Mouse (Mus musculus): Measurements from ENCODE around the gene Gm17364. TPM values are rescaled to one million over a fixed set of nuclear protein-coding genes. Genes with fewer than 3 reads are reported as not detected.
"Not testable (repeated sequence)": the region's sequence is repeated elsewhere in the genome, so short reads cannot be mapped to it uniquely, and the experiment has no call there.

Gm17364 gene
- total RNA-seq, 2 experiments from 2014 or later, result not detected

DNA sequence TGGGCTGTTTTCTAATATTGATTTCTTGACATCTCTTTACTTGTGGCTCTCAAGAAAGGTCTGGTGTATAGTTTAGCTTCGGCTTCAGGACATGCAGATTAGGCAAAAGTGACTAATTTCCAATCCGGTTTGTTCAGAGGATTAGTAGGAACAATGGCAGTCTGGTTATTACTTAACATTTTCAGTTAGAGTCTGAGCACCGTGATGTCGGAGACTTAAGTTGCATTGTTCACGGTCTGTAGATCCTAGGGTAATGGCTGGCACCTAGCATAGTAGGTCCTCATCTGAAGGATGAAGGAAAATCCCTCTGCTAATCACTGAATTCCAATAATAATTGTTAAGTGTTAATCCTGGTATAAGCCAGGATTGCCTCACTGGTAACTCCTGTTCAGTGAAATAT is 17.7 kb downstream of the Gm17364 start:
- intact Hi-C loops (cut with DNase I), result no loop called here

DNA sequence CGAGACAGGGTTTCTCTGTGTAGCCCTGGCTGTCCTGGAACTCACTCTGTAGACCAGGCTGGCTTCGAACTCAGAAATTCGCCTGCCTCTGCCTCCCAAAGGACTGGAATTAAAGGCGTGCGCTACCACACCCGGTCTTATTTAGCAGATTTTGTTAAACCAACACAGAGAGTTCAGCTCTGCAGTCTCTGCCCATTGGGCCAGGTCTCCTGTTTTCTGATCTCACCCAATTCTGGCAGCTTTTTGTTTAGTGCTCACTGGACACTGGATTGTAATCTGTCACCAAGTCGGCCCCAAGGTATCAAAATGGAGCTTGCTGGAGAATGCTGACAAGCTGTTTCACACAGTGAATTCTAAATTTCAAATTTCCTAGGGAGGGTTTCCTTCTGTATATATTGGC is 21.0 kb downstream of the Gm17364 start:
- intact Hi-C loops (cut with DNase I), result no loop called here
- DNase-seq (ENCODE audit: low spot score), result no peak

More for the DNA sequence above, 17.7 kb downstream of the Gm17364 start:
- DNase-seq (ENCODE audit: low spot score), result no peak

DNA sequence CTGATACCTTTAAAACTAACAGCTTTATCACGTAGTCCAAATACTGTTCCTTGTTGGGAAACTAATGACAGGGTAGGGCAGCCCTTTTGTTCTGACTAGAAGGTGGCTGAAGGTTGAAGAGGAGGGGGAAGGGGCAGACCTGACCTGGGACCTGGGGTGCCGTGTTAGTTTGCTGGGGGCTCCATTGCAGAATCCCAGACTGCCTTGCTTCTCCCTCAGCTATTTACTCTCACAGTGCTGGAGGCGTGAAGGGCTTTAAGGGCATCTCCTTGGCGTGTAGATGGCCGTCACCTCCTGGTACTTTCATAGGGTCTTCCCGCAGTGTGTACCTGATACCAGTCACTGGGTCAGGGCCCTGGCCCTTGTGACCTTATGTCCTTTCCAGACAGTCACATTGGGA is 21.6 kb downstream of the Gm17364 start:
- intact Hi-C loops (cut with DNase I), result no loop called here
- no peak for DNase-seq (ENCODE audit: low spot score)

DNA sequence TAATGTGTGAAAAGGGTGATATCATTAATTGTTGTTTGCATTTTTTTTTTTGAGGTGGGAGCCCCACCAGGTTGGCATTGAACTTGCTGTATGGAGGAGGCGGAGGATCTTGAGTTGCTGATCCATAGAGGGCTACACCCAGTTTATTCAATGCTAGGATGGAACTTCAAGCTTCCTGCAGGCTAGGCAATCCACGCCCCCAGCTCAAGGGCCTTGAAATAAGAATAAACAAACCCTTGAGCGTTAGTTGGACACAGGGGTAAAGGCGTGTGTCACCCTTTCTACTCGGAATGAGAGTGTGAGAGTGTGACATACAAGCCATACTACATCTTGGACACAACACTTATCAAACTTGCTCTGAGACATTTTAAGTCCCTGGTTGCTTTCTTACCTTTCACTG is 22.1 kb downstream of the Gm17364 start:
- DNase-seq (ENCODE audit: low spot score), result no peak
- intact Hi-C loops (cut with DNase I), result no loop called here

DNA sequence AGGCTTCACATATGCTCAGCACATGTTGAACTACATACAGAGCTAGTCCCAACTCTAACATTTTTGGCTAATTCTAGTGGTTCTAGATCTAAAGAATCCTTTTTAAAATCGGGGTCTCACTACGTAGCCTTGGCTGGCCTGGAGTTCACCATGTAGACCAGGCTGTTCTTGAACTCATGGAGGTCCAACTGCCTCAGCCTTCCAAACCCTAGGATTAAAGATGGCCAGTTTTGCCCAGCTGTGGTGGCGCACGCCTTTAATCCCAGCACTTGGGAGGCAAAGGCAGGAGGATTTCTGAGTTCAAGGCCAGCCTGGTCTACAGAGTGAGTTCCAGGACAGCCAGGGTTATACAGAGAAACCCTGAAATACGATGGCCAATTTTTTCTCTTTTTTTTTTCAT is 22.5 kb downstream of the Gm17364 start:
- DNase-seq (ENCODE audit: low spot score); intact Hi-C loops (cut with DNase I): not testable (repeated sequence)

DNA sequence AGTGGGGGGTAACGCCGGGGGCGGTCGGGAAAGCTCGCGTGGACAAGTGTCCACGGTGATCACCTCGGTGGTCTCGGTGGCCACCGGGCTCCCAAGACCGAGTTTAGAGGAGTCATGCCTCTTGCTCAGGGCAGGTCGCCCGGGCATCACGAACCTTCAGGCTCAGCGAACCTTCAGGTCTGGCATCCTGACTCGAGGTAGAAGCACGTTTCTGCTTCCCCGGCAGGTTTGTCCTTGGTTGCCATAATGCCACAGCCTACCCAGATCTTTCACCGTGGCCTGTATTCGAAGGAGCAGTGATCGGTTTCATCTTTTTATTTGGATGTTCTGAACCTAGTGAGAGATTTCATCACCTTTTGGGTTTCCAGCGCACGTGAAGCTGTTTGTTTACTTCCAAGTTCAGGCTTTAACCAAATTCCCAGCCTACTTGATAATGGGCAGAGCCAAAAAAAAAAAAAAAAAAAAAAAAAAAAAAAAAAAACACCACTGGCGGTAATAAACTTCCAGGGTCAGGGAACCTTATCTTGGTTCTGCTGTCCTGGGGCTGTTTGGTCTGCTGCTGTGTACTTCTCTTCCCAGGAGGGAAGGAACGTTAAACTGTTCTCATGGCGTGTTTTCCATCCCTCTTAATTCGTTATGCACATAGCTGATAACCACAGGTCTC is 23.3 kb downstream of the Gm17364 start:
- no peak for DNase-seq (ENCODE audit: low spot score)
- intact Hi-C loops (cut with DNase I), result no loop called here

DNA sequence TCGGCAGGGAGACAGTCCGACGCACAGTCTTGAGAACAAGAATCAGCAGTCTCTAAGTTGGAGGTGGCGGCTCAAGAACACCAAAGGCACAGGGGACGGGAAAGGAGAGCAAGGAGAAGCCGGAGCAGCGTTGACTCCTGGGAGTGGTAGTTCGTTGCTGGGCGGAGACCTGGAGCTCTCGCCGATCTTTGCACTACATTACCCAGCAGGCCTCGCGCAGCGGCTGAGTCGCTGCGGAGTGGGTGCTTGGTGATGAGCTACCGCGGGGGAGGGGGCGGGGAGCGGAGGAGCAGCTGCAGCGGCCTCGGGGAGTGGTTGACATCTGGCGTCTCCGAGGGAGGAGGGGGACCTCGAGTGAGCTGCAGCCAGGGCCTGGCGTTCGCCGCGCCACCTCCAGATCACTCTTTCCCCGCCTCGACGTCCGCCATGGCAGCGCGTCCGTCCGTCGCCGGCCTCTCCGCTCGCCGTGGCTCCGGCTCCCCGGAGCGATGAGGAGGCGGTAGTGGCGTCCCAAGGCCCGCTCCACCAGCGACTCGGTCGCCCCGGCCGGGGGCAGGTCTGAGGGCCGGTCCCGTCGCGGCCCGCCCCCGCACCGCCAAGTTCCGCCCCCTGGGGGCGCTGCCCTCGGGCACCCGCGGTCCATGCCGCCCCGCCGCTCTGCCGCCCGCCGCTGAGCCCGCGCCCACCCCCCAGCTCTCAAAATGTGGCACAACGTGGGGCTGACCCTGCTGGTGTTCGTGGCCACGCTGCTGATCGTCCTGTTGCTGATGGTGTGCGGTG is 24.0 kb downstream of the Gm17364 start, which contains the start of gene Smim13:
Gene Smim13, plus strand, starts transcription at position 307 of the 780 bp plus-strand sequence.
- DNase-seq (ENCODE audit: low spot score), result peak; percentile 90
- intact Hi-C loops (cut with DNase I), result no loop called here

DNA sequence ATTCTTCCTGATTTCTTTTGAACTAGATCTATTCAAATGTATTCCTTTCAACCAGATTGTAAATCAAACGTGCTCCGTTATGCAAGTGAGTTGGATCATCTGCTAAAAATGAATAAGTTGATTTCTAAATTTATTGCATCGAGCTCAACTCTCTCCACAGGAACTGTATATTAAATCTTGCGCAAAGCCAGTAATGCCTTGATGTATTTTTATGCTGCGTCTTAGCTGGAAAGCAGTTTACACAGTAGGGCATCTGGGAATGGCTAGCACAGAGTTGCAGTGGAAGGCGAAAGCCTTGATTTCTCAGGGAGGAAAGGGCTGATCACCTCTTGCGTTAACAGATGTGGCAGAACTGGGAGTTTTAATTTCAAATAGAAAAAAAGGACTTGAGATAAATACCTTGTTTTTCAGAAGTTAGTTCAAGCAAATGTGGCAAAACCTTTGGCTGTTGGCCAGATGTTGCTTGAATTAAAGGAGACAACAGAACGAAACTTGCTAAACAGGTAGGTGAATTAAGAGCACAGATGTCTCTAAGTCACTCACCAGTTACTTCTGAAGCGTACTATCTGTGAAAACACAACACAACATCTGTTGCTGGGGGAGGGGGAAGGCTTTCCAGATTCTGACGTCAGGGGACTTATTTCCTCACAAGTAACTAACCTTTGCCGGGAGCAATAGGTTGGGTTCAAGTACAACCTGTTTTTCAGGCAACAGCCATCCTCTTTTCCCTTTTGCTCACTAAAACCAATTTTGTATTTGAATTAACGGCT is 24.8 kb downstream of the Gm17364 start:
- intact Hi-C loops (cut with DNase I), result no loop called here
- no peak for DNase-seq (ENCODE audit: low spot score)

DNA sequence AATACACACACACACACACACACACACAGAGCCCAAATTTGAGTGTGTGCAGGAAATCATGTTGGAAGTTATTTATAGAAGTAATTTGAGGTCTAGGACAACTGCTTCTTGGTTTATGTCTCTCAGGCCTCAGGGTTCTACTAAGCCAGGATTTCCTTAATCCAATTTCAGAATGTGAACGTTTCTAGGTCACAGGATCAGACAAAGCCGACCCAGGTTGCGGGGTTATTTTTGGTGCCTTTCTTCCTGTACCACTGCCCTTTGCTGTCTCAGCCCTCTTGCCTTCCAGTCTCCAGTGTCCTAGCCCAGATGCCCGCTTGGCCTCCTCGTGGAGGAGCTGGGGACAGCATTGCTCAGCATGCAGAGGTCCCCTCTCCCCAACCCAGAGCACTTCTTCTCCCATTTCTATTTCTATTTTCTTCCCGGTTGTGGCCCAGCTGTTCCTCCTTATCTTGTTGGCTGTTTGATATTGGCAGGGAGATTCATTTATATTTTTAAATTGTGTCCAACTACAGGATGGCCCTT is 29.4 kb downstream of the Gm17364 start:
- DNase-seq (ENCODE audit: low spot score), result no peak
- intact Hi-C loops (cut with DNase I), result no loop called here

DNA sequence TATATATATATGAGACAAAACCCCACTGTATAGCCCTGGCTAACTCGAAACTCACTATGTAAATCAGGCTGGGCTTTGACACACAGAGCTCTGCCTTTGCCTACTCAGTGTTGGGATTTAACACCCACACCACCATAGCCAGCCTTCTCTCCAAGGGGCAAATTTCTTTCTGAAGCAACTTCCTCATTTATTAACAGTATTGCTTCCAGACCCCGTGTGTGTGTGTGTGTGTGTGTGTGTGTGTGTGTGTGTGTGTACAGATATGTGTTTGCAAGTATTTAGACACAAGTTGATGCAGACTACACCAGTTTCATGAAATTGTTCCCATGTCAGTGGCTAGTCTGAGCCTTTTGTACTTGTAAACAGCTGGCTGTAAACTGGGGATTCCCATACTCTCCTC is 32.2 kb downstream of the Gm17364 start:
- no peak for DNase-seq (ENCODE audit: low spot score)
- intact Hi-C loops (cut with DNase I), result no loop called here

DNA sequence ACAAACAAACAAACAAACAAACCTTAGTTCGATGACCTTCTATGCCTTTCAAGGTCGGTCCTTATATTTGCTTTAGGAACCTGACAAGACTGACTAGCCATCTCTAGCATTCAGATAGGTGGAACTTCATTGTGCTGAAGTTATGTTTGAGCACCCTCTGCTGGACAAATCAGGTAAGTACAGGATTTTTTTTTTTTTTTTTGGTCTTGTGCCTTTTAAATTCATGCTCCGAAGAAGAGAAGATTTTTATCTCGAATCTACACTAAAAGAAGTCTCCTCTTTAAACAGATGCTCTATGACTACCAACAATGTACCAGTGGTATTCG is 35.0 kb downstream of the Gm17364 start:
- intact Hi-C loops (cut with DNase I), result loop anchor here (1.0 to 5.0 kb wide), 4 partner anchors 92 to 453 kb away; no protein-coding TSS in a partner anchor
- no peak for DNase-seq (ENCODE audit: low spot score)

DNA sequence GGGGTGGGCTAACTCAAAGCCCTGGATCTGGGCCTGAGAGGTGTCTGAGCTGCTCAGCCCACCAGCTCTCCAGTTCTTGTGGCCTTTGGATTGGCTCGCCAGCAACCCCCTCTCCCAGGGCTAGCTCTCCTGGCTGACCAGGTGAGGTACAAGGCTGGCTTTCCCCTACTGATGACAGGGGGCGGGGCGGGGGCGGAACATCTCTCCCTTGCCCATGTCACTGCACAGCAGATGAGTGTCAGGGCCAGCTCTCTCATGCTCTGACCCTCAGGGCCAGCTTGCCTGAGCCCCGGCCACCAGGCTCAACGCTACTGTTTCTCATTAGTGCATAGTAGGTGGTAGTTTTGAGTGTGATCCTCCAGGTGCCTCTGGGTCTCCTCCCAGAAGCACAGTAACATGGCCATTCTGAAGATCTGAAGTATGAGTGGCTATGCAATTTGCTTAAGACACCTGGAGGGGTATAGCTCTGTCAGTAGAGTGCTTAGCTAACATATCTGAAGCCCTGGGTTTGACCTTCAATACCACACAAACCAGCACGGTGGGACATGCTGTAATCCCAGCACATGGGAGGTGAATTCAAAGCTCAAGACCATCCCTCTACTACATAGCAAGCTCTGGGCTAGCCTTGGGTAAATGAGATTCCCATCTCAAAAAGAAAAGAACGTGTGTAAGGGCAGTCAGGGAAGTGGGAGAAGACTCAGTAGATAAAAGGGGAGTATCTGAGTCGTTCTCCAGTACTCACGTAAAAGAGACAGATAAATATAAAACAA is 35.6 kb downstream of the Gm17364 start:
- intact Hi-C loops (cut with DNase I), result loop anchor here (1.0 to 5.0 kb wide), 4 partner anchors 92 to 453 kb away; no protein-coding TSS in a partner anchor
- DNase-seq (ENCODE audit: low spot score), result no peak

DNA sequence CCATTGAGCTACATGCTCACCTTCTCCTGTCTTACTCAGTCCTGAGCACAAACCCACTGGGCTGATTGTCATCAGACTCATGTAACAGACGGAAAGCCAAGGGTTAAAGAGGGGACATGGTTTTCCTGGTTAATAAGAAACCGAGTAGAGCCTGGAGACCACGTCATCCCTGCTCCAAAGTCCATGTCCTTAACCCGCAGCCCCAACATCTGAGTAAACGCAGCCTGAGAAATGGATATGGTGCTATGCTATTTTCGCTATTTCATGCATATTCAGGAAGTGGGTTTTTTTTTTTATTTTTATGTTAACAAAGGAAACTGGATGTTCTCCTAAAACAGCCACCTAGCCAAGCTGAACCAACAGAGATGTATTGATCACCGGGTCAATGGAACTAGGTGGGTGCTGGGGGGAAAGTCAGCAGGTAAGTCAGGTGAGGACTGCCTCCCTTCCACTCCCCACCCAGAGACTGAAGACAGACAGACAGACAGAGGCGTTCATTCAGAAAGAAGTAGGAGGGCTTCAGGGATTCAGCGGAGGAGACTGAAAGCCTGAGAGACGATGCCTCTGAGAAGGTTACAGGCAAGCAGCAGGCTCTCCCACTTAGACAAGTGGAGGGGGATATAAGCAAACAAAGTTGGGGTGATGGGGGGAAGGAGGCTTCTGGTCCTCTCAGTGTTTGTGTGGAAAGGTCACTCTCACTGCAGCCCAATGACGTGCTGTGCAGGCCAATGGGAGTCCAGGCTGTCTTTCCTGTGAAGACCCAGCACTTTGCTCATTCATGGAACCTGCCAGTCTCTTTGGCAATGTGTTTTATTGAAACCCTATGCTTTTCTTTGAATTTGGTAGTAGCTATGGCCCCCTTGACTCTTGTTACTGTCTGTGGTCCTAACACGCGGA is 37.7 kb downstream of the Gm17364 start:
- intact Hi-C loops (cut with DNase I), result loop anchor here (5.0 kb wide), 1 partner anchor 394 kb away; no protein-coding TSS in a partner anchor
- DNase-seq (ENCODE audit: low spot score), result no peak

DNA sequence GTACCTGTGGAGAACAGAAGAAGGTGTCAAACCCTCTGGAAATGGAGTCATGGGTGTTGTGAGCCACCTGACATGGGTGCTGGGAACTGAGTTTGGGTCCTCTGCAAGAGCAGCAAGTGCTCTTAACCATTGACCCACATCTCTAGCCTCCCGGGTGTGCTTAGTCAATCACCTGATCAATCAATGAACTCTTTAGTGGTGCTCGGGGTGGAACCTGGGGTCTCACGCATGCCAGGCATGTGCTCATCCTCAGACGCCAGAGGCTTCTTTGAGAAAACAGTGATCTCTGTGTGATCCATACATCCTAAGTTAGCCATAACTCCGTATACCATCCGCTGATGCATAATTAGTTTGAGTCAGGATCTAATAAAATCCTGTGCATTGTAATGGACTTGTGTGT is 38.6 kb downstream of the Gm17364 start:
- intact Hi-C loops (cut with DNase I), result loop anchor here (5.0 kb wide), 1 partner anchor 393 kb away; no protein-coding TSS in a partner anchor

DNA sequence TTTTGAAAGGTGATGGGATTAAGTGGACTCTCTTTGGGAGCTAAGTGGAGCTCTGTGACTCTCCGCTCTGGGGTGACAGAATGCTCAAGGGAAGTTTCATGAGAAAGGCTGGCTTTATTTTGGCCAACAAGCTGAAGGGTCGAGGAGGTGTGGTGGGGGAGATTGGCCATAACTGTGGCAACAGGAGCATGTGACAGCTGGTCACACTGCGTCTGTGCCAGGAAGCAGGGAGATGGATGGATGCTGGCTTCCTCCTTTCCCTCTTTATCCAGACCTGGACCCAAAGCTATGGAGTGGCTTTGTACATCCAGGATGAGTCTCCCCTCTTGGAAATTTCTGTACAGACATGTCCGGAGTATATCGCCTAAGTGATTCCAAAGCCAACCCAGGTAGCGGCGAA is 40.5 kb downstream of the Gm17364 start:
- DNase-seq (ENCODE audit: low spot score), result no peak
- intact Hi-C loops (cut with DNase I), result no loop called here

More for the DNA sequence above, 38.6 kb downstream of the Gm17364 start:
- DNase-seq (ENCODE audit: low spot score), result no peak

DNA sequence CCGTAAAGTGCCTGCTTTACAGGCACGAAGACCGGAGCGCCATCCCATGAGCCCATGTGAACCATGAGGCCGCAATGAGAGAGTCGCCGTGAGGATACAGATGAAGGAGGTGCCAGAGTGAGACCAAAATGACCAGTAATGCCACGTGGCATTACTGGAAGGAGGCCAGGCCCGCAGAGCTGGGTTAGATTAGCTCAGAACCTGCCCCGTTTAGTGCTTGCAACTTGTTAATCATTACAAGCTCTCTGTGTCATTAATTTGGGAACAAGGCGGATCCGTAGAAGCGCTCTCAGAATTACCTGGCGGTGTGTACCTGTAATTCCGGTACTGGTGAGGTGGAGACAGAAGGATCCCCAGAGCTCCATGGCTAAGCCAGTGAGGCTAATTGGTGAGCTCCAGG is 41.6 kb downstream of the Gm17364 start:
- DNase-seq (ENCODE audit: low spot score), result no peak
- intact Hi-C loops (cut with DNase I), result no loop called here

DNA sequence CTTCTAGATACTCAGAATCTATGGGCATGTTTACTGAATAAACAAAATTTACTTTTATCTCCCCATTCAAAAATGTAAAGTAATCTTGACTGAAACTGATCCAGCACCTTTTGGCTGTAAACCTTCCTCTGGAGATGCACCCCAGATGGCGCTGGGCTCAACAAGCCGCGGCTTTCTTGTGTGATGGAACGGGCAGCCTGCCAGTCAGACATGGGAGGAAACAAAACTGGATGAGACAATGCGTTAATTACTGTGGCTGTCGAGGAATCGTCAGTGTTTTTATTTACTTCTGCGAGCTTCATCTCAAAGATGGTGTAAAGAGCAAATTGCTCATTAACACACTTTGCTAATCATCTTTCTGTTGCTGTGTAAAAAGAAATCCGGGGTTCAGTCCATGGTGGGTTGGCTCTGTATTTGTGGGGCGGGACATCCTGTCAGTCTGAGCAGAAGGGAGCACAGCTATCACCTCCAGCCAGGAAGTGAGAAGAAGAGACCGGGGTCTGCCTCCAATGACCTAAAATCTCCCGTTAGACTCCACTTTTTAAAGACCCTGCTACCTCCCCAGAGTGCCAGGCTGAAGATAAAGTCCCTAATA is 42.3 kb downstream of the Gm17364 start:
- no peak for DNase-seq (ENCODE audit: low spot score)

DNA sequence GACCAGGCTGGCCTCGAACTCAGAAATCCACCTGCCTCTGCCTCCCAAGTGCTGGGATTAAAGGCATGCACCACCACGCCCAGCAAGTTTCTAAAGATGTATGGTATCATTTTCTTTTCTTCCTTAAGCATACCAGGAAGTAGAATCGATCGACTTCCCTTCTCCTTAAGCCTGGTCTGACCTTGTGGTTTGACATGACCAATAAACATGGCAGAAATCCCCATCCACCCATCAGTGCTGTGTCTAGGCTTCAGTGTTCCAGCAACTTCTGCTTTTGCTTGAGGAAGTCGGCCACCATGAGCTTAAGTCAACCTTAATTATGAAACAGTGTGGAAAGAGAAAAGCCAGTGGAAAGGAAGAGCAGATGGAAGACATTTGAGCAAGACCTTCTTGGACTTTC is 43.5 kb downstream of the Gm17364 start:
- intact Hi-C loops (cut with DNase I), result no loop called here

More for the DNA sequence above, 42.3 kb downstream of the Gm17364 start:
- intact Hi-C loops (cut with DNase I), result no loop called here

More for the DNA sequence above, 43.5 kb downstream of the Gm17364 start:
- DNase-seq (ENCODE audit: low spot score), result no peak
